Mouse (Mus musculus) testis, postnatal 14 days (tissue): ENCODE data around the gene Fer1l4.

Source experiments
- DNase-seq: peaks from one replicate; pipeline ENCODE4 v3.0.0; 2021; ENCODE audit warnings: low spot score

Gene Fer1l4

GRCm38 (mm10) chr2:156052816-156053215 lies at the start of gene Fer1l4:
Gene Fer1l4, minus strand, starts transcription at chr2:156052947.
- DNase-seq, result no peak

GRCm38 (mm10) chr2:156091926-156092325 lies 39.2 kb upstream of the Fer1l4 start:
- DNase-seq, result no peak

- DNase-seq, result no peak
Measured at GRCm38 (mm10) chr2:156089799-156090198, 37.1 kb upstream of the Fer1l4 start.

- no peak for DNase-seq
Measured at GRCm38 (mm10) chr2:156087391-156088110, 34.8 kb upstream of the Fer1l4 start.

GRCm38 (mm10) chr2:156084541-156084940 lies 31.8 kb upstream of the Fer1l4 start:
- no peak for DNase-seq

- no peak for DNase-seq
Measured at GRCm38 (mm10) chr2:156080391-156080790, 27.6 kb upstream of the Fer1l4 start.

- no peak for DNase-seq
Measured at GRCm38 (mm10) chr2:156079674-156080073, 26.9 kb upstream of the Fer1l4 start.

GRCm38 (mm10) chr2:156079183-156079560 lies 26.4 kb upstream of the Fer1l4 start:
- DNase-seq, result no peak

- DNase-seq, result no peak
Measured at GRCm38 (mm10) chr2:156078421-156079182, 25.9 kb upstream of the Fer1l4 start.

- no peak for DNase-seq
Measured at GRCm38 (mm10) chr2:156077461-156077860, 24.7 kb upstream of the Fer1l4 start.

GRCm38 (mm10) chr2:156073725-156074124 lies 21.0 kb upstream of the Fer1l4 start:
- no peak for DNase-seq

GRCm38 (mm10) chr2:156071236-156071635 lies 18.5 kb upstream of the Fer1l4 start:
- DNase-seq, result no peak

- no peak for DNase-seq
Measured at GRCm38 (mm10) chr2:156067916-156068315, 15.2 kb upstream of the Fer1l4 start.

GRCm38 (mm10) chr2:156066126-156066525 lies 13.4 kb upstream of the Fer1l4 start:
- no peak for DNase-seq

- DNase-seq, result peak; percentile 85
Measured at GRCm38 (mm10) chr2:156065099-156066041, 12.6 kb upstream of the Fer1l4 start, which contains the start of gene Spag4. Gene Spag4, plus strand, starts transcription at chr2:156065175.

GRCm38 (mm10) chr2:156047929-156048328 lies 4.8 kb downstream of the Fer1l4 start:
- DNase-seq, result no peak

GRCm38 (mm10) chr2:156042903-156043302 lies 9.8 kb downstream of the Fer1l4 start:
- DNase-seq, result no peak

- DNase-seq, result no peak
Measured at GRCm38 (mm10) chr2:156039390-156039789, 13.4 kb downstream of the Fer1l4 start.

- no peak for DNase-seq
Measured at GRCm38 (mm10) chr2:156025482-156025881, 27.3 kb downstream of the Fer1l4 start.

- DNase-seq, result no peak
Measured at GRCm38 (mm10) chr2:156021765-156022164, 31.0 kb downstream of the Fer1l4 start.

- DNase-seq, result no peak
Measured at GRCm38 (mm10) chr2:156021219-156021618, 31.5 kb downstream of the Fer1l4 start.

GRCm38 (mm10) chr2:156018106-156018505 lies 34.6 kb downstream of the Fer1l4 start:
- DNase-seq, result no peak
